Mouse (Mus musculus): ENCODE measurements around the gene Rora. TPM values are rescaled to one million over a fixed set of nuclear protein-coding genes. Genes with fewer than 3 reads are reported as not detected.
A peak's percentile ranks its signal among the peaks of the same experiment; 100 is the strongest.

The Rora gene
- total RNA-seq, 4 experiments from 2014 or later: 103 to 117 (median 104) TPM

GRCm38 (mm10) chr9:69303346-69303944 lies 649.9 kb downstream of the Rora start:
- DNase-seq (ENCODE audit: low spot score in 2 of 2): no peak

- DNase-seq (ENCODE audit: low spot score in 2 of 2): no peak
Measured at GRCm38 (mm10) chr9:69303962-69304361, 650.4 kb downstream of the Rora start.

GRCm38 (mm10) chr9:69304492-69304891 lies 650.9 kb downstream of the Rora start:
- no peak for DNase-seq (ENCODE audit: low spot score in 2 of 2)

- no peak for DNase-seq (ENCODE audit: low spot score in 2 of 2)
Measured at GRCm38 (mm10) chr9:69304991-69305390, 651.4 kb downstream of the Rora start.

- DNase-seq (ENCODE audit: low spot score in 2 of 2): peak; percentile 18 to 25
Measured at GRCm38 (mm10) chr9:69306734-69307528, 653.3 kb downstream of the Rora start.

GRCm38 (mm10) chr9:69307974-69308373 lies 654.4 kb downstream of the Rora start:
- DNase-seq (ENCODE audit: low spot score in 2 of 2): no peak

- DNase-seq (ENCODE audit: low spot score in 2 of 2): no peak
Measured at GRCm38 (mm10) chr9:69310524-69310923, 656.9 kb downstream of the Rora start.

- no peak for DNase-seq (ENCODE audit: low spot score in 2 of 2)
Measured at GRCm38 (mm10) chr9:69313297-69313696, 659.7 kb downstream of the Rora start.

- DNase-seq (ENCODE audit: low spot score in 2 of 2): no peak
Measured at GRCm38 (mm10) chr9:69314451-69315210, 661.0 kb downstream of the Rora start.

- DNase-seq (ENCODE audit: low spot score in 2 of 2): no peak
Measured at GRCm38 (mm10) chr9:69317527-69318115, 664.0 kb downstream of the Rora start.

GRCm38 (mm10) chr9:69319434-69319833 lies 665.8 kb downstream of the Rora start:
- DNase-seq (ENCODE audit: low spot score in 2 of 2): no peak

GRCm38 (mm10) chr9:69319913-69320634 lies 666.5 kb downstream of the Rora start:
- DNase-seq (ENCODE audit: low spot score in 2 of 2): no peak

GRCm38 (mm10) chr9:69320635-69321027 lies 667.0 kb downstream of the Rora start:
- no peak for DNase-seq (ENCODE audit: low spot score in 2 of 2)

- DNase-seq (ENCODE audit: low spot score in 2 of 2): no peak
Measured at GRCm38 (mm10) chr9:69321956-69322355, 668.4 kb downstream of the Rora start.

- DNase-seq (ENCODE audit: low spot score in 2 of 2): no peak
Measured at GRCm38 (mm10) chr9:69323831-69324230, 670.2 kb downstream of the Rora start.

- DNase-seq (ENCODE audit: low spot score in 2 of 2): no peak
Measured at GRCm38 (mm10) chr9:69327077-69327476, 673.5 kb downstream of the Rora start.

- DNase-seq (ENCODE audit: low spot score in 2 of 2): no peak
Measured at GRCm38 (mm10) chr9:69327591-69327990, 674.0 kb downstream of the Rora start.

- no peak for DNase-seq (ENCODE audit: low spot score in 2 of 2)
Measured at GRCm38 (mm10) chr9:69331790-69332189, 678.2 kb downstream of the Rora start.

GRCm38 (mm10) chr9:69332802-69333568 lies 679.4 kb downstream of the Rora start:
- DNase-seq (ENCODE audit: low spot score in 2 of 2): no peak

GRCm38 (mm10) chr9:69333654-69334053 lies 680.1 kb downstream of the Rora start:
- DNase-seq (ENCODE audit: low spot score in 2 of 2): no peak

All from gastrocnemius, adult 8-10 months (tissue).